ENCODE assay signal across 21 mouse cellular contexts in the genomic region with DNA sequence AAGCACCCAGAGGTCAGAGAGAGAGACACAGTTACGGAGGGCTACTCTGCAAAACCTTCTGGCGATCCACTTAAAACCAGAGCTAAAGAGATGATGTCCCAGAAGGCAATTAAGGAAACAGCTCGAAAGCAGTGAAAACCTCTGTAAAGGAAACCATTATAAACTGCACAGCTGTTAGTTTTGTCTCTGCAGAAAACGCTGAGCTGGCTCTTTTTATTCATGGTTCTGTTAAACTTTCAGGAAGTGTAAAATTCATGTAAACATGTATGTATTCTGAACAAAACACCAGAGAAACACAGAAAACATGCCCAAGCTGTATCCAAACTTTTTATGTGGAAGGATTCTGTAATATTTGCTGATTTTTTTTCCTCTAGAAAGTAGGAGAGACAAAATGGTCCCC. TPM values are rescaled to one million over a fixed set of nuclear protein-coding genes. Genes with fewer than 3 reads are reported as not detected.
"Had no signal": no experiment of that assay in that cellular context is flagged by ENCODE, and none has a peak within 500 bp of the region (broad histone marks: within the 10 kb centered on the region; RNA-seq: fewer than 3 reads in every experiment).

No protein-coding gene starts in this region.

- H3K36me3 ChIP-seq: liver, embryonic 13.5 days; lung, embryonic 15.5 days; stomach, embryonic 15.5 days had no signal

- H3K27me3 ChIP-seq: liver, embryonic 13.5 days; lung, embryonic 15.5 days; stomach, embryonic 15.5 days had no signal

- H3K9ac ChIP-seq: liver, embryonic 13.5 days; lung, embryonic 15.5 days; stomach, embryonic 15.5 days had no signal

- H3K4me2 ChIP-seq: liver, embryonic 13.5 days; lung, embryonic 15.5 days; midbrain, embryonic 11.5 days; stomach, embryonic 15.5 days had no signal

- H3K4me3 ChIP-seq: layer of hippocampus, adult 2 months; liver, embryonic 13.5 days; lung, embryonic 15.5 days; stomach, embryonic 15.5 days had no signal

- H3K9me3 ChIP-seq: liver, embryonic 13.5 days; lung, embryonic 15.5 days; stomach, embryonic 15.5 days had no signal

- H3K27ac ChIP-seq: kidney, postnatal 0 days; layer of hippocampus, adult 2 months; liver, embryonic 13.5 days; lung, embryonic 15.5 days; stomach, embryonic 15.5 days had no signal

- DNase-seq: kidney, adult 18-20 months; kidney, adult 9 months; kidney, postnatal 25 days; layer of hippocampus, adult 9-11 months; liver, embryonic 13.5 days; lung, postnatal 10 days; lung, postnatal 36 days; midbrain, embryonic 14.5 days; right cerebral cortex, adult 18-20 months; right cerebral cortex, postnatal 14 days; right cerebral cortex, postnatal 4 days; thymus, postnatal 25 days had no signal

- H3K4me1 ChIP-seq: liver, embryonic 13.5 days; lung, embryonic 15.5 days; stomach, embryonic 15.5 days had no signal

RNA-seq across cellular contexts. Expression of gene Mab21l3, which starts 2.7 kb away (rescaled TPM):
- total RNA-seq: megakaryocyte progenitor cell, adult 5-6 weeks; megakaryocyte-erythroid progenitor cell, adult 5-6 weeks had no signal
- polyA plus RNA-seq: liver, adult 2 months; midbrain, embryonic 14.5 days; midbrain, postnatal 0 days had no signal
